Mouse (Mus musculus) ES-Bruce4 (cell line): ENCODE measurements around the gene Adh7. TPM values are rescaled to one million over a fixed set of nuclear protein-coding genes. Genes with fewer than 3 reads are reported as not detected.

ENCODE experiments used
- H3K27ac ChIP-seq: 2 replicates; pipeline ENCODE4 v1.5.1; 2012; ENCODE audit warnings: low read length, inconsistent platforms; ENCODE audit not compliant: insufficient read depth
- H3K27me3 ChIP-seq: 2 replicates; pipeline ENCODE4 v1.6.1; 2012; ENCODE audit warnings: mild to moderate bottlenecking, low read length, inconsistent platforms; ENCODE audit not compliant: control insufficient read depth, poor library complexity, insufficient read depth, severe bottlenecking
- H3K36me3 ChIP-seq: 2 replicates; pipeline ENCODE4 v1.6.1; 2012; ENCODE audit warnings: inconsistent platforms, mild to moderate bottlenecking, low read length, moderate library complexity; ENCODE audit not compliant: control insufficient read depth, poor library complexity, insufficient read depth, severe bottlenecking
- H3K4me1 ChIP-seq: one replicate; pipeline ENCODE4 v1.8.1; 2011; ENCODE audit warnings: low read length; ENCODE audit not compliant: control insufficient read depth, insufficient read depth
- H3K4me3 ChIP-seq: 2 replicates; pipeline ENCODE4 v1.5.1; 2011; ENCODE audit warnings: low read depth, mild to moderate bottlenecking, low read length
- H3K9ac ChIP-seq: 2 replicates; pipeline ENCODE4 v1.6.1; 2012; ENCODE audit warnings: low read depth, mild to moderate bottlenecking, inconsistent platforms; ENCODE audit not compliant: poor library complexity, severe bottlenecking
- H3K9me3 ChIP-seq: replicated peaks from 2 replicates; pipeline ENCODE4 v1.6.1; 2012; ENCODE audit warnings: mild to moderate bottlenecking, low read length, inconsistent platforms; ENCODE audit not compliant: control insufficient read depth, poor library complexity, insufficient read depth, severe bottlenecking
- CTCF ChIP-seq: IDR thresholded peaks from one replicate; pipeline ENCODE4 v1.8.1; 2011; ENCODE audit warnings: low read depth, low read length
- EP300 ChIP-seq: IDR thresholded peaks from 2 replicates; pipeline ENCODE4 v1.6.1; 2011; ENCODE audit warnings: low read depth, low read length; ENCODE audit not compliant: insufficient read depth
- POLR2A ChIP-seq: IDR thresholded peaks from one replicate; pipeline ENCODE4 v1.8.1; 2011; ENCODE audit warnings: low read length; ENCODE audit not compliant: insufficient read depth
- polyA plus RNA-seq: library from polyadenylated mRNA; stranded (reverse); fragments of >200 nt; gene quantifications from 2 replicates; pipeline ENCODE4 v1.2.4, GENCODE M21; 2011; ENCODE audit warnings: low read depth; ENCODE audit not compliant: missing spikeins, insufficient read depth, insufficient read length

The Adh7 gene
- polyA plus RNA-seq, 1 experiment = 0.43 TPM

DNA sequence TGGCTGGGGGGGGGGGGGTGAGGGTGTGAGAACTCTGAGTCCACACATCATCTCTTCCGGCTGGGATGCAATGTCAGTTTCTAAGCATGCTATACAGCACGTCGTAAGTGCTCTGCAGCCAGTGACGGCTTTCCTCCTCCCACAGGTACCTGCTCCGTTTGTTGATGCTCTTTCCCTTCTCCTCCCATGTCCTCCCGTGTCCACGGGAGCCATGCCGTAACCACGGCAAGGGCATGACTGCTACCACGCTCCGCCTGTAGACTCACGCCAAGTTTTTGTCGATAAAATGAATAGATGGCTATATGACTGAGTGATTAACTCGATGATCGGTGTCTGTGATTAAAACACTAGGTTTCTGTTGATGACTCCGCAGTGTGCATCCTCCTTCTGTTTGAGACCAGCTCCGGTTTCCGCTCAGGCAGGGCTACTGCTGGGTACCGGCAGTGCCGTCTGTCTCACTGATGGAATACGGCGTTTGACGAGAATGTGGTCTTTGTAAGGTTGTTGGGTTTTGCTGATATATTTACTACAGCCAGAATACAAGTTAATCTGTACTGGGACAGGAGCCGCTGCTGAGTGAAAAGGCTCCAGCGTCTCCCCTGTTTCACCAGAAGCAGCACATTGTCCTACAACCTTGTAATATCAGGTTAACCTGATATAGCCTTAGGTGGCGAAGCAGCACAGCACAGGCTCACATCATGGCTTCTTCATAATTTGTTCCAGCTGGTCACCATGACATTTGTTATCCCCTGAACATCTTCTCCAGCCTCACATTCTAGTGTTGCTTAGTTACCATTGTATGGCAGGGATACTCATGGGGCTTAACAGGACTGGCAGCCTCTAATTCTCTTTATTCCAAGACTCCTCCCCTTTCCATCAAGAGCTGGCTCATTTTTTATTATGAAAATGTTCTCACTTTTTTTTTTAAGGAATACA lies 31.3 kb upstream of the Adh7 start:
- H3K4me1 ChIP-seq = no peaks in the 10 kb centered on the region
- no peaks in the 10 kb centered on the region for H3K9me3 ChIP-seq
- TF ChIP-seq CTCF (no peak), EP300 (no peak), POLR2A (no peak)
- no peak overlapping the region for H3K9ac ChIP-seq
- no peak overlapping the region for H3K4me3 ChIP-seq
- H3K36me3 ChIP-seq = no peaks in the 10 kb centered on the region
- no peaks in the 10 kb centered on the region for H3K27me3 ChIP-seq
- no peak overlapping the region for H3K27ac ChIP-seq

DNA sequence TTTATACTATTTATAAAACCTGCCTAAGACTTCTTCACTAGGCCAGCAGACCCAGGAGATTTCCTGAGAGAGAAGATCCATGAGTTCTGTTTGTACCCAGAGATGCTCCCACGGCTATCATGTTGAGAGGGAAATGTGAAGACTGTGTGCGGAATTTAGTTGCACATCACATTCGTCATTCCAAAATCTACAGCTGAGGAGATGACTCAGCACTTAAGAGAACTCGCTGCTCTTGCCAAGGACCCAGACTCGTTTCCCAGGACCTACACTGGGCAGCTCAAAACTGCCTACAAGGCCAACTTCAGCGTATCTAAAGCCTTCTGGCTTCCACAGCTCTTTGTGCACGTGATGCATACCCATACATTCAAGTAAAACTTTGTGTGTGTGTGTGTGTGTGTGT lies 25.3 kb upstream of the Adh7 start:
- no peaks in the 10 kb centered on the region for H3K27me3 ChIP-seq
- H3K9me3 ChIP-seq = no peaks in the 10 kb centered on the region
- H3K4me1 ChIP-seq = peaks cover 2% of the 10 kb centered on the region
- H3K9ac ChIP-seq = no peak overlapping the region
- no peak overlapping the region for H3K27ac ChIP-seq
- H3K36me3 ChIP-seq = no peaks in the 10 kb centered on the region
- H3K4me3 ChIP-seq = no peak overlapping the region
- TF ChIP-seq EP300 = no peak
- TF ChIP-seq CTCF = no peak
- no peak for TF ChIP-seq POLR2A

DNA sequence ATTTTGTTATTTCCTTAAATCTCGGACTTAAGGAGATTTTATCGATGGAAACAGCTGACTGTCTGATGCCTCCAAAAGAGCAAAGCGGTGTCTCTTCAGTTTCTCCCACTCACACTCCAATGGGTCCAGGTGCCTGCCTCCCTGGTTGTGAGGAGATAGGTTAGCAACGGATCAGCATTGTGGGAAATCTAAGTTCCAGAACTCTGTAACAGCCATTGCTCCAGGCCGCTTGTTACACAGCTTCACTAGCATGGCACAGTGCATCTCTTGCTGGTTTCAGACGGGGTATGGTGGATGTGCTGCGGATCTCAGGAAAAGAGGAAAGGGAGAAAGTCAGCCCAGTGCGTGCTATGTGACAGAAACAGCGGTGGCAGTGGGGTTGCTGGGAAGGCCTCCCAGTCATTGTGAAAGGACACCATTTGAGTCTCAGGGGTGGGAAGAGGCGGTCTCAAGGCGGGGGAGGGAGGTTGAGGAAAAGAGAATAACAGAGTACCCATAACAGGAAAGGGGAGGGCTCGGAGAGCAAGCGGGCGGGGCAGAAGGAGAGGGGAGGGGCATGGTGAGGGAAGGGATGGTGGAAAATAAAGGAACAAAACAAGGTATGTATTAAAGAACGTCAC lies 23.8 kb upstream of the Adh7 start, which contains the start of gene 4930579F01Rik:
TSS of gene 4930579F01Rik (minus strand) at position 143 of the 620 bp plus-strand sequence.
- Histone ChIP-seq H3K27me3 (no peaks in the 10 kb centered on the region), H3K36me3 (no peaks in the 10 kb centered on the region), H3K4me1 (peaks cover 2% of the 10 kb centered on the region), H3K27ac (no peak within 1 kb of the TSS), H3K9ac (no peak within 1 kb of the TSS), H3K4me3 (peak within 1 kb of the TSS; percentile 45), H3K9me3 (no peaks in the 10 kb centered on the region)
- no peak for TF ChIP-seq EP300
- no peak for TF ChIP-seq POLR2A

DNA sequence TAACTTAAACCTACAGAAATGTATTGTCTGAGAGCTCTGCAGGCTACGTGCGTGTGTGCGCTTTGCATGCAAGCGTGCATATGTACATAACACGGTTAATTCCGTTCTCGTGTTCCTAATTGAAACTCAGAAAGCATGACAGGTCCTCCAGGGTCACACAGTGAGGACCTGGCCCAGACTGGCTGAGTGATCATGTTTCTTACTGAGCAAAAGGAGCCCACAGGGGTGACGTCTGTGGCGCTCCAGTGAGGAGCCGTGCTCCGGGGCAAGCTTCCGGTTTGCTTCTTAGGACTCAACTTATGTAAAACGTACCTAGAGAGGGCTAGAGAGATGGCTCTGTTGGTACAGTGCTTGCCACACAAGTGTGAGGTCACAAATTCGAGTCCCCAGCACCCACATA lies 20.5 kb upstream of the Adh7 start:
- no peaks in the 10 kb centered on the region for H3K27me3 ChIP-seq
- H3K4me3 ChIP-seq = no peak overlapping the region
- H3K36me3 ChIP-seq = no peaks in the 10 kb centered on the region
- TF ChIP-seq CTCF (no peak), POLR2A (no peak)
- no peak overlapping the region for H3K9ac ChIP-seq
- no peaks in the 10 kb centered on the region for H3K9me3 ChIP-seq
- H3K4me1 ChIP-seq = peaks cover 2% of the 10 kb centered on the region
- no peak overlapping the region for H3K27ac ChIP-seq

DNA sequence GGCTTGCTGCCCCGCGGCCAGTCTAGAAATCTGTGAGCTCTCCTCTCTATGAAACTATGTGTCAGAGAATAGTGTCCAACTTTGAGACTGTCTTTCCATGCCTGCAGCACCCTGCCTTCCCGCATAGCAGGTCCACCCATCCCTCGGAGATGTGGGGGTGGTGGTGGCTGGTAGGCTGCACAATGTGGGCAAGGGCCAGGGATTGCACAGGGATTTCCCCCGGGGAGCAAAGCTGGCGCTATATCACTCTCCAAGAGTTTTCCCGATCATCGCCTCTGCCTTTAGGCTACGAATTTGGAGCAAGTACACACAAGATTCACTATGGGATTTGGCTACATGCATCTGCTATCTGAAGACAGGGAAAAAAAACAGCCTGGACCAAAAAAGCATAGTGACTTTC lies 20.0 kb upstream of the Adh7 start:
- Histone ChIP-seq H3K27ac (no peak overlapping the region), H3K9me3 (no peaks in the 10 kb centered on the region), H3K4me3 (no peak overlapping the region), H3K27me3 (no peaks in the 10 kb centered on the region), H3K36me3 (no peaks in the 10 kb centered on the region), H3K4me1 (peaks cover 2% of the 10 kb centered on the region), H3K9ac (no peak overlapping the region)
- TF ChIP-seq POLR2A (no peak), CTCF (no peak), EP300 (no peak)

DNA sequence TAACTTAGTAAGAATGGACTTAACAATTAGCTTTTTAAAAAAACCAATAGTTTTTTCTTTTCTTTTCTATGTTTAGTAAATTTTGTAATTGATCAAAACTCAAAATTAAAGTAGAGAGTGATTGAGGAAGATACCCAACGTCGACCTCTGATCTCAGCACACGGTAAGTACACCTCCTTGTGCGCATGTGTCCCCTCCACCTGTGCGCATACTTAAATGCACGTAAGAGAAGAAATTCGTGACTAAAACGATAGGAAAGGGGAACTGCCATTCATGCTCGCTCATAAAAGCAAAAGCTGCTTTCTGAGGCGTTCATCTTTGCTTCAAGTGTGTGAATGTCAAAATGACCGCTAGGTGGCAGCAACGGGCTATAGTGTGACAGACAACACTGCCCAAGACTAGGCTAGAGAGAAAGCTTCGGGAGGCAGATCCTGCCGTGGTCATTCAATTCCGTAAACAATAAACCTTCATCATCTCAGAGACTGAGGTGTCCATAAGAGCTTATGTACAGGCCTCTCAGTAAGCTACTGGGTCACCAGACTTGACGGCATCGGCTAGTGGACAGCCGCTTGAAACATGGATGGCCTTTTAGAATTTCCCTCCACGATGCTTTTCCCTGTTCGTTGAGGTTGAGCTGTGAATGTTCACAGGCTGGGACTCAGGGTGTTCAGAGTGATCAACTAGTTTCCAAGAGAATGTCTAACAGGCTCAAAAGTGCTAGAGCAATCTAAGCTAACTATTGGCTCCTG lies 19.4 kb upstream of the Adh7 start:
- Histone ChIP-seq H3K9ac (no peak overlapping the region), H3K27me3 (no peaks in the 10 kb centered on the region), H3K27ac (no peak overlapping the region), H3K9me3 (no peaks in the 10 kb centered on the region), H3K4me3 (no peak overlapping the region), H3K4me1 (peaks cover 2% of the 10 kb centered on the region), H3K36me3 (no peaks in the 10 kb centered on the region)
- TF ChIP-seq CTCF (peak; percentile 62), POLR2A (no peak)
